Mouse (Mus musculus): ENCODE data around the gene Igf1r. TPM values are rescaled to one million over a fixed set of nuclear protein-coding genes. Genes with fewer than 3 reads are reported as not detected.

Igf1r gene
- total RNA-seq, 1 experiment: 23.5 TPM

DNA sequence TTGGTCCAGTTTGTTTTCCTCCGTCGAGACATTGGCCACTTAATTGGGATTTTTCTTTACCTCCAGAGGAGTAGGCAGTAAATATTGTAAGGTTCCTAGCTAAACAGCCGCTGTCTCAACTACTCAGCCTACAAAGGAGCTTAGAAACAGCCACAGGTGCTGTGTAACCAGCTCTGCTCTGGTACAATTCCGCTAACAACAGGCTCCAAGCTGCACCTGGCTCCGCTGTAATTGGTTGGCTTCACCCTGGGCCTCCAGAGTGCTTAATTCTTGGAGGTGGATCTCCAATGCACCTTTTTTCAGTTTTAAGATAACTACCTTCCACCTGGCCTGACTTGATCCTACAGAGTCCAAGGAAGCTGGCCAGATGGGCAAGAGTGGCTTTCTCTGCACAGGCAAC, 271.4 kb downstream of the Igf1r start:
- H3K4me3 ChIP-seq (ENCODE audit: insufficient read depth in 1 of 2, low read depth in 1 of 2, low read length in 2 of 2, poor library complexity in 1 of 2, severe bottlenecking in 1 of 2): no peak overlapping the region
- no peak for DNase-seq (ENCODE audit: low read depth, low spot score)
- H3K4me1 ChIP-seq (ENCODE audit: control insufficient read depth in 2 of 2, insufficient read depth in 2 of 2, low read length in 2 of 2, poor library complexity in 1 of 2): peaks cover 0 to 17% of the 10 kb centered on the region in 2 experiments; a peak in 2 of 4 replicates
- no peak overlapping the region for H3K27ac ChIP-seq (ENCODE audit: insufficient read depth, low read depth, low read length, poor library complexity, severe bottlenecking)
- TF ChIP-seq ZC3H11A (IDR thresholded peaks at IDR 0.05; ENCODE audit: borderline replicate concordance, low read depth, low read length) (no peak), MAFK (IDR thresholded peaks at IDR 0.05; ENCODE audit: insufficient read depth, low read depth, low read length) (no peak), HCFC1 (IDR thresholded peaks at IDR 0.05; ENCODE audit: borderline replicate concordance, insufficient read depth, low read length) (no peak), CHD2 (IDR thresholded peaks at IDR 0.05; ENCODE audit: low read depth, low read length) (no peak)
- H3K9ac ChIP-seq (ENCODE audit: insufficient read depth, low read depth, low read length, poor library complexity, severe bottlenecking): no peak overlapping the region
- in situ Hi-C loops (cut with MboI; ENCODE audit: low sequenced_read_pairs in 2 of 2, unreplicated experiment in 2 of 2): no loop called here
- no peaks in the 10 kb centered on the region for H3K36me3 ChIP-seq (ENCODE audit: control insufficient read depth, insufficient read depth, low read length, poor library complexity, severe bottlenecking)
- H3K9me3 ChIP-seq (ENCODE audit: control insufficient read depth, insufficient read depth, low read depth, low read length): no peaks in the 10 kb centered on the region

DNA sequence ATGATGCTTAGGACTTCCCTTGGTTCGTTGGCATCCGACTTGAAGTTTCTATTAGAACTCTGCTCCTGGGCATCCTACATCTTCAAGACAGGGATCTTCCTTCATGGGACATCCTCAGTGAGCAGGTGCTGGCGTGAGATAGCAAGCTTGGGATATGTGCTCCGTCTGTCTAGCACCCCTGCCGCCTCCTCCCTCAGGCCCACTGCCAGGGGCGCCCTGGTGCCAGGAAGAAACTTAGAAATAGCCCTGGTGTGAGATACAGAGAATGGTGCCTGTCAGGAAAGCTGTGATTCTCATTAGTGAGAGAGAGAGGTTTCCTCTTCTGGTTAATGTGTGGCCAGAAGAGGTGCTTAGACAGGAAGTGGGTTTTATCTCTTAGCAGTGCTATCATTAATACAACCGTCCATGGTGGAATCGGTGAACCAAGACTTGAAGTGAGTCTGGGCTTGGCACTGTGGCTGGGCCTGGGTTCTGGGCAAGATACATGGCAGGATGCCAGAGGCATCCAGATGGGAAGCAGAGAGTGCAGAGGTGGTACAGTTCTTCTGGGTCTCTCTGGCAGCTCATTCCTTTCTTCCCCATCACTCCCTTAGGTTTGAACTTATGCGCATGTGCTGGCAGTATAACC, 272.9 kb downstream of the Igf1r start:
- no peaks in the 10 kb centered on the region for H3K9me3 ChIP-seq (ENCODE audit: control insufficient read depth, insufficient read depth, low read depth, low read length)
- no peaks in the 10 kb centered on the region for H3K36me3 ChIP-seq (ENCODE audit: control insufficient read depth, insufficient read depth, low read length, poor library complexity, severe bottlenecking)
- H3K9ac ChIP-seq (ENCODE audit: insufficient read depth, low read depth, low read length, poor library complexity, severe bottlenecking): no peak overlapping the region
- H3K27ac ChIP-seq (ENCODE audit: insufficient read depth, low read depth, low read length, poor library complexity, severe bottlenecking): no peak overlapping the region
- in situ Hi-C loops (cut with MboI; ENCODE audit: low sequenced_read_pairs in 2 of 2, unreplicated experiment in 2 of 2): no loop called here
- peaks cover 0 to 19% of the 10 kb centered on the region in 2 experiments; a peak in 2 of 4 replicates for H3K4me1 ChIP-seq (ENCODE audit: control insufficient read depth in 2 of 2, insufficient read depth in 2 of 2, low read length in 2 of 2, poor library complexity in 1 of 2)
- no peak for DNase-seq (ENCODE audit: low read depth, low spot score)
- TF ChIP-seq MAFK (IDR thresholded peaks at IDR 0.05; ENCODE audit: insufficient read depth, low read depth, low read length) (no peak), ZNF384 (IDR thresholded peaks at IDR 0.05; ENCODE audit: low read depth, low read length) (no peak), HCFC1 (IDR thresholded peaks at IDR 0.05; ENCODE audit: borderline replicate concordance, insufficient read depth, low read length) (no peak), CHD2 (IDR thresholded peaks at IDR 0.05; ENCODE audit: low read depth, low read length) (no peak), ZC3H11A (IDR thresholded peaks at IDR 0.05; ENCODE audit: borderline replicate concordance, low read depth, low read length) (no peak)
- H3K4me3 ChIP-seq (ENCODE audit: insufficient read depth in 1 of 2, low read depth in 1 of 2, low read length in 2 of 2, poor library complexity in 1 of 2, severe bottlenecking in 1 of 2): no peak overlapping the region

DNA sequence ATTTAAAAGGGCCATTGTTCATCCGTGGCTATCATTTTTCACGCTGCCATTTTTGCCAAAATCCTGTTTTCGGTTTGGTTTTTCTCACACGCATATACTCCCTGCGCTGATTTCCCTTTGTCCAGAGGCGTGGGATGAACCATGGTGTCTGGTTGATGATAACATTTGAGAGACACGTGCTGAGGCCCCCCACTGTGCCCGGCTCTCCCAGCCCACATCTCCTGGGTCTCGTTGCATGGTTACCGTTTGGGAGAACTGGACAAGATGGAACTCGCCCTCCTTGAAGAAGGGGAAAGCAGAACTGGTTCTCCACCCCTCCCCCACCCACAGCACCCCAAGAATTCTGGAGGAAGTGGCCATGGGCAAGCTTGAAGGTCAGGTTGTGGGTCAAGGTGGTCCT, 274.4 kb downstream of the Igf1r start:
- no peak overlapping the region for H3K4me3 ChIP-seq (ENCODE audit: insufficient read depth in 1 of 2, low read depth in 1 of 2, low read length in 2 of 2, poor library complexity in 1 of 2, severe bottlenecking in 1 of 2)
- H3K4me1 ChIP-seq (ENCODE audit: control insufficient read depth in 2 of 2, insufficient read depth in 2 of 2, low read length in 2 of 2, poor library complexity in 1 of 2): peaks cover 0 to 19% of the 10 kb centered on the region in 2 experiments; a peak in 2 of 4 replicates
- no peak for DNase-seq (ENCODE audit: low read depth, low spot score)
- no peak overlapping the region for H3K9ac ChIP-seq (ENCODE audit: insufficient read depth, low read depth, low read length, poor library complexity, severe bottlenecking)
- TF ChIP-seq ZNF384 (IDR thresholded peaks at IDR 0.05; ENCODE audit: low read depth, low read length) (no peak), CHD2 (IDR thresholded peaks at IDR 0.05; ENCODE audit: low read depth, low read length) (no peak), HCFC1 (IDR thresholded peaks at IDR 0.05; ENCODE audit: borderline replicate concordance, insufficient read depth, low read length) (no peak), ZC3H11A (IDR thresholded peaks at IDR 0.05; ENCODE audit: borderline replicate concordance, low read depth, low read length) (no peak), MAFK (IDR thresholded peaks at IDR 0.05; ENCODE audit: insufficient read depth, low read depth, low read length) (no peak)
- H3K36me3 ChIP-seq (ENCODE audit: control insufficient read depth, insufficient read depth, low read length, poor library complexity, severe bottlenecking): no peaks in the 10 kb centered on the region
- in situ Hi-C loops (cut with MboI; ENCODE audit: low sequenced_read_pairs in 2 of 2, unreplicated experiment in 2 of 2): no loop called here
- no peaks in the 10 kb centered on the region for H3K9me3 ChIP-seq (ENCODE audit: control insufficient read depth, insufficient read depth, low read depth, low read length)
- H3K27ac ChIP-seq (ENCODE audit: insufficient read depth, low read depth, low read length, poor library complexity, severe bottlenecking): no peak overlapping the region

DNA sequence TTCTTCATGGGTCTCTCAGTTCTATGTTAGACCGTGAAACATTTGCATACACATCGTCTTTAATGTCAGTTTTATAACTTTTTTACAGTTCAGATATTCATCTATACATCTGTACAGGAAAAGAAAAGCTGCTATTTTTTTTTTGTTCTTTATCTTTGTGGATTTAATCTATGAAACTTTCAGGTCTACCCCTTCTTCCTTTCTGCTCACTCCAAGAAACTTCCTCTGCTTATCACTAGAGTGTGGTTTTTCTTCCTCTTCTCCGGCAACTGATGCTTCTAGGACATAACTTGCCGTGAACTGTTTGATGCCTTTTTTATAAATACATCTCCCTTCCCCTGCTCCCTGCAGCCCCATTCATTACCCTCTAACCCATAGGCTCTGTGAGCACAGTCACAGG, 275.0 kb downstream of the Igf1r start:
- Histone ChIP-seq H3K4me1 (ENCODE audit: control insufficient read depth in 2 of 2, insufficient read depth in 2 of 2, low read length in 2 of 2, poor library complexity in 1 of 2) (peaks cover 0 to 19% of the 10 kb centered on the region in 2 experiments; a peak in 2 of 4 replicates), H3K9ac (ENCODE audit: insufficient read depth, low read depth, low read length, poor library complexity, severe bottlenecking) (no peak overlapping the region), H3K9me3 (ENCODE audit: control insufficient read depth, insufficient read depth, low read depth, low read length) (no peaks in the 10 kb centered on the region), H3K27ac (ENCODE audit: insufficient read depth, low read depth, low read length, poor library complexity, severe bottlenecking) (no peak overlapping the region), H3K4me3 (ENCODE audit: insufficient read depth in 1 of 2, low read depth in 1 of 2, low read length in 2 of 2, poor library complexity in 1 of 2, severe bottlenecking in 1 of 2) (no peak overlapping the region), H3K36me3 (ENCODE audit: control insufficient read depth, insufficient read depth, low read length, poor library complexity, severe bottlenecking) (no peaks in the 10 kb centered on the region)
- no peak for DNase-seq (ENCODE audit: low read depth, low spot score)
- TF ChIP-seq CHD2 (IDR thresholded peaks at IDR 0.05; ENCODE audit: low read depth, low read length) (no peak), ZC3H11A (IDR thresholded peaks at IDR 0.05; ENCODE audit: borderline replicate concordance, low read depth, low read length) (no peak), HCFC1 (IDR thresholded peaks at IDR 0.05; ENCODE audit: borderline replicate concordance, insufficient read depth, low read length) (no peak), ZNF384 (IDR thresholded peaks at IDR 0.05; ENCODE audit: low read depth, low read length) (no peak), MAFK (IDR thresholded peaks at IDR 0.05; ENCODE audit: insufficient read depth, low read depth, low read length) (no peak)
- in situ Hi-C loops (cut with MboI; ENCODE audit: low sequenced_read_pairs in 2 of 2, unreplicated experiment in 2 of 2): no loop called here
